Mouse (Mus musculus) gastrocnemius, postnatal 25 days (tissue): ENCODE data around the gene Dspp. TPM values are rescaled to one million over a fixed set of nuclear protein-coding genes. Genes with fewer than 3 reads are reported as not detected.
A peak's percentile ranks its signal among the peaks of the same experiment; 100 is the strongest.

Source experiments
- DNase-seq: peaks from one replicate; pipeline ENCODE4 v3.0.0; 2022
- total RNA-seq, 2 experiments: library from RNA; stranded (reverse); gene quantifications; 1 replicate in 1 of 2; 2 replicates in 1 of 2; pipeline ENCODE4 v1.2.3; 2021

The Dspp gene
- total RNA-seq, 2 experiments from 2014 or later = not detected

DNA sequence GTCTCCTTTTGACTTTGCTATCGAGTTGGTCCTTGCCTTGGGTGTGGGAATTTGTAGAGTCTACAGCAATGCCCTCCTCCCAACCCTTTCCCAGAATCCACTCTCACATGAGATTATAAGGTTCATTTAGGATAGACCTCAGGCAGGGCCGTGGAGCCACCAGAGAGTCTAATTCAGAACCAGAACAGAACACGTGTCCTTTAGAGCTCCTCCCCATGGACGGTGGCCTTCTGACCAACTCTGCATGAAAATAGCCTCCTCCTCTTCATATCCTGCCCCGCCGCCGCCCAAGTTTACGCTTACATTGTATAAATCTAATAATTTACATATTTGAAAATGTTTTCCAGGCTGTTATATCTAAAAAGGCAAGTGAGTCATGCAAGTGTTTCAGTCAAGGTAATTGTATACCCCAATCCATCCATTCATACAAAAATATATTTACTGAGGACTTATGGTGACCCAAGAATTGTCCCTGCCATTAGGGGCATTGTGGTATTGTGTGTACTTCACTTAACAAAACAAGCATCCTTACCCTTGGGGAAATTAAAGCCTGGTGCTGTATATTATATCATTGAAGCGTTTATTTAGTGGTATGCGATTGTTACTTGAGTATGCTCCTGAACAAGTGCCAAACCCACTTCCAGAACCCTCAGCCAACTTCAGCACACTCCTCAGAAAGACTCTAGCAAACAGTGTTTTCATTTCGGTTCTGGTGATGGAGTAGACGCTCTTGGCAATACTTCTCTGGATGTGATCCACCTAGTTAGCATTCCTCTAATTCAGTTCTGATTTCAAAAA is 30.8 kb downstream of the Dspp start:
- DNase-seq = no peak

DNA sequence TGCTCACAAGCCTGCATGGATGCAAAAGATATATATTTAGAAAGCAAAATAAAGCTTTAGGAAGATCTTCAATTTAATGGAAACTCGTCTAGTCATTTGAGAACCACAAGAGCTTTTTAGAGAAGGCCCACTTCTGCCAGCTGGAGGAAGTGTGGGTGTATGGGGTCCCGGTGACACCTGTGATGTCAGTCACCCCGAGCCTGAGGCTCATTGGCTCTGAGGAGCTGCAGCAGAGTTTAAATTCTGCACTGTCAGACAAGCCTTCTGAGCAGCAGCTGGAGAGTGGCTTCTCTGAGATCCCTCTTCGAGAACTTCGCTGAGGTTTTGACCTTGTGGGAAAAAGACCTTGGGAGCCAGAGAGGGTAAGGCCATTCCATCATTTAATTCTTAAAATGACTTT is 31.8 kb downstream of the Dspp start, which contains the start of gene Dmp1:
Gene Dmp1, plus strand, starts transcription at position 263 of the 400 bp plus-strand sequence.
- no peak for DNase-seq

GRCm38 (mm10) chr5:104212531-104212930 is 42.0 kb downstream of the Dspp start:
- DNase-seq = peak; percentile 14

- no peak for DNase-seq
Measured at GRCm38 (mm10) chr5:104218926-104219325, 48.4 kb downstream of the Dspp start.

- DNase-seq = no peak
Measured at GRCm38 (mm10) chr5:104224299-104224698, 53.8 kb downstream of the Dspp start.

GRCm38 (mm10) chr5:104224750-104225149 is 54.2 kb downstream of the Dspp start:
- DNase-seq = no peak

DNA sequence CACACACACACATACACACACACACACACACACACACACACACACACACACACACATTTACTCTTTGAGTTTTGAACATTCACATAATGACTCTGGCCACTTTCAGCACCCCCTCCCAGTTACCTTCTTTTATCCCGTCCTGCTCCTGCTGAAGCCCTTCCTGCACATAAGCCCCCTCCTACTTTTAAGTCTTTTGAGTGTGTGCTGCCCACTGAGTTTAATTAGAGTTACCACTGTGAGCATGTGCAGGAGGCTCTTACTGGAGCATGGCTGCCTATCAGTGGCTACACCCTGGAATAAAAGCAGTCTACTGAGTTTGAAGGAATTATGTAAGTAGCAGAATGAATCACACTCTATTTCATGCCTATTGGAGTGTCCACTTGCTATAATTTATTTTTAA is 58.0 kb downstream of the Dspp start:
- no peak for DNase-seq

Other genes with a start within 250 kb of the Dspp start
- gene Hsd17b13, start 193.3 kb upstream of the Dspp start, total RNA-seq = not detected
- gene Hsd17b11, start 148.8 kb upstream of the Dspp start, total RNA-seq = 1 to 10 TPM; 7.8 to 8.3 TPM
- 10 to 100 TPM; 50.4 to 55.4 TPM for gene Nudt9, start 124.4 kb upstream of the Dspp start, total RNA-seq
- not detected for gene Gm17660, start 93.1 kb upstream of the Dspp start, total RNA-seq
- gene Sparcl1, start 57.0 kb upstream of the Dspp start, total RNA-seq = 100 to 1,000 TPM; 106 to 110 TPM
- 1 to 10 TPM; 2.0 to 2.2 TPM for gene Dmp1, start 31.9 kb downstream of the Dspp start, total RNA-seq
- not detected for gene Ibsp, start 128.5 kb downstream of the Dspp start, total RNA-seq
- gene Mepe, start 154.6 kb downstream of the Dspp start, total RNA-seq = not detected